Mouse (Mus musculus): ENCODE data around the gene Abcb8.
A peak's percentile ranks its signal among the peaks of the same experiment; 100 is the strongest.

Abcb8 gene

GRCm38 (mm10) chr5:24366426-24366825, 27.0 kb upstream of the Abcb8 start:
- no peak for DNase-seq (ENCODE audit: low spot score)

- DNase-seq (ENCODE audit: low spot score), result no peak
These were observed 23.7 kb upstream of the Abcb8 start for GRCm38 (mm10) chr5:24369767-24370166.

GRCm38 (mm10) chr5:24373807-24374206, 19.7 kb upstream of the Abcb8 start:
- no peak for DNase-seq (ENCODE audit: low spot score)

- DNase-seq (ENCODE audit: low spot score), result no peak
These were observed 19.2 kb upstream of the Abcb8 start for GRCm38 (mm10) chr5:24374216-24374615.

- no peak for DNase-seq (ENCODE audit: low spot score)
These were observed 18.7 kb upstream of the Abcb8 start for GRCm38 (mm10) chr5:24374666-24375328.

GRCm38 (mm10) chr5:24378700-24379099, 14.8 kb upstream of the Abcb8 start:
- no peak for DNase-seq (ENCODE audit: low spot score)

- no peak for DNase-seq (ENCODE audit: low spot score)
These were observed 14.0 kb upstream of the Abcb8 start for GRCm38 (mm10) chr5:24379501-24379900.

- no peak for DNase-seq (ENCODE audit: low spot score)
These were observed 13.0 kb upstream of the Abcb8 start for GRCm38 (mm10) chr5:24380499-24380898.

- DNase-seq (ENCODE audit: low spot score), result no peak
These were observed 12.0 kb upstream of the Abcb8 start for GRCm38 (mm10) chr5:24381486-24381885.

- DNase-seq (ENCODE audit: low spot score), result no peak
These were observed 11.5 kb upstream of the Abcb8 start for GRCm38 (mm10) chr5:24381988-24382387.

GRCm38 (mm10) chr5:24383026-24383859, 10.2 kb upstream of the Abcb8 start:
- peak; percentile 96 for DNase-seq (ENCODE audit: low spot score)

- no peak for DNase-seq (ENCODE audit: low spot score)
These were observed 9.1 kb upstream of the Abcb8 start for GRCm38 (mm10) chr5:24384407-24384806.

GRCm38 (mm10) chr5:24385374-24385773, 8.1 kb upstream of the Abcb8 start:
- DNase-seq (ENCODE audit: low spot score), result no peak

- no peak for DNase-seq (ENCODE audit: low spot score)
These were observed 7.4 kb upstream of the Abcb8 start for GRCm38 (mm10) chr5:24385887-24386550.

- DNase-seq (ENCODE audit: low spot score), result peak; percentile 73
These were observed 5.9 kb upstream of the Abcb8 start for GRCm38 (mm10) chr5:24387264-24388241.

GRCm38 (mm10) chr5:24388246-24388915, 5.1 kb upstream of the Abcb8 start:
- no peak for DNase-seq (ENCODE audit: low spot score)

GRCm38 (mm10) chr5:24389011-24389657, 4.3 kb upstream of the Abcb8 start:
- no peak for DNase-seq (ENCODE audit: low spot score)

GRCm38 (mm10) chr5:24389658-24390020, 3.8 kb upstream of the Abcb8 start:
- DNase-seq (ENCODE audit: low spot score), result no peak

- DNase-seq (ENCODE audit: low spot score), result no peak
These were observed 1.6 kb upstream of the Abcb8 start, which contains the start of gene Atg9b for GRCm38 (mm10) chr5:24391864-24392263. Gene Atg9b, minus strand, starts transcription at chr5:24392143.

GRCm38 (mm10) chr5:24392724-24393123, 739 bp upstream of the Abcb8 start:
- DNase-seq (ENCODE audit: low spot score), result no peak
